In genomic region chr9:20869246-20869645, GRCm38 (mm10) we compare ENCODE assay signal across 8 mouse cellular contexts. TPM values are rescaled to one million over a fixed set of nuclear protein-coding genes. Genes with fewer than 3 reads are reported as not detected.
DNase-seq lines count a peak whose midpoint lies in the region; ATAC-seq and TF ChIP-seq lines count a peak whose summit lies in the region.

No protein-coding gene starts in this region.

- no peaks in the 10 kb centered on the region for H3K36me3 ChIP-seq in hindbrain, embryonic 10.5 days
- no peaks in the 10 kb centered on the region for H3K36me3 ChIP-seq in hindbrain, embryonic 11.5 days (ENCODE audit: control insufficient read depth, insufficient read depth, low read length)
- no peaks in the 10 kb centered on the region for H3K36me3 ChIP-seq in forebrain, postnatal 0 days (ENCODE audit: insufficient read depth)
- 0 out of 2 replicates have a peak, but pooled peaks cover 7% of the 10 kb centered on the region for H3K36me3 ChIP-seq in liver, embryonic 15.5 days (replicated peaks)
- H3K36me3 ChIP-seq in stomach, postnatal 0 days (ENCODE audit: control insufficient read depth, insufficient read depth, low read length), result no peaks in the 10 kb centered on the region

- no peak overlapping the region for H3K27ac ChIP-seq in hindbrain, embryonic 10.5 days
- no peak overlapping the region for H3K27ac ChIP-seq in hindbrain, embryonic 11.5 days (ENCODE audit: low read depth, low read length)
- H3K27ac ChIP-seq in forebrain, postnatal 0 days (ENCODE audit: low read depth, low read length), result no peak overlapping the region
- no peak overlapping the region for H3K27ac ChIP-seq in liver, embryonic 15.5 days (replicated peaks)
- no peak overlapping the region; the same call in 1 of the 2 replicates for H3K27ac ChIP-seq in stomach, postnatal 0 days (replicated peaks)

- H3K9me3 ChIP-seq in hindbrain, embryonic 10.5 days, result no peaks in the 10 kb centered on the region
- H3K9me3 ChIP-seq in hindbrain, embryonic 11.5 days (ENCODE audit: control insufficient read depth, low read length), result no peaks in the 10 kb centered on the region
- no peaks in the 10 kb centered on the region for H3K9me3 ChIP-seq in forebrain, postnatal 0 days (ENCODE audit: low read length)
- no peaks in the 10 kb centered on the region for H3K9me3 ChIP-seq in liver, embryonic 15.5 days (replicated peaks)
- no peaks in the 10 kb centered on the region for H3K9me3 ChIP-seq in stomach, postnatal 0 days (ENCODE audit: control insufficient read depth, low read length)

- TF ChIP-seq EP300 in stomach, postnatal 0 days (optimal IDR thresholded peaks at IDR 0.05), result no peak

- H3K4me3 ChIP-seq in hindbrain, embryonic 10.5 days, result peak overlapping the region; percentile 45
- H3K4me3 ChIP-seq in hindbrain, embryonic 11.5 days (ENCODE audit: low read depth, low read length), result no peak overlapping the region
- H3K4me3 ChIP-seq in forebrain, postnatal 0 days (ENCODE audit: low read depth, low read length), result peak overlapping the region; percentile 46
- H3K4me3 ChIP-seq in liver, embryonic 15.5 days (replicated peaks), result peak overlapping the region; percentile 63
- peak overlapping the region; percentile 61 for H3K4me3 ChIP-seq in stomach, postnatal 0 days (ENCODE audit: low read depth, low read length)

- DNase-seq in hindbrain, embryonic 10.5 days (ENCODE audit: low spot score), result no peak
- DNase-seq in hindbrain, embryonic 11.5 days (ENCODE audit: low spot score), result no peak
- DNase-seq in R1 (ENCODE audit: low read depth, low spot score), result peak; percentile 29
- no peak for DNase-seq in forebrain, postnatal 0 days
- no peak for DNase-seq in stomach, postnatal 0 days (ENCODE audit: low spot score)
- no peak for DNase-seq in urinary bladder, adult 2 months (ENCODE audit: low spot score)
- no peak for DNase-seq in spleen, adult 12 weeks (ENCODE audit: low spot score)

- no peak overlapping the region for H3K4me2 ChIP-seq in hindbrain, embryonic 11.5 days (replicated peaks; ENCODE audit: low read depth, low read length)
- H3K4me2 ChIP-seq in forebrain, postnatal 0 days (ENCODE audit: low read depth), result peak overlapping the region; percentile 64
- H3K4me2 ChIP-seq in liver, embryonic 15.5 days, result peak overlapping the region; percentile 76
- H3K4me2 ChIP-seq in stomach, postnatal 0 days (replicated peaks; ENCODE audit: low read depth), result peak overlapping the region; percentile 76

- no peak for TF ChIP-seq CTCF in forebrain, postnatal 0 days (IDR thresholded peaks at IDR 0.05; ENCODE audit: low read depth)
- no peak for TF ChIP-seq CTCF in stomach, postnatal 0 days (IDR thresholded peaks at IDR 0.05; ENCODE audit: low read depth)

- peaks cover 8% of the 10 kb centered on the region for H3K4me1 ChIP-seq in hindbrain, embryonic 10.5 days (replicated peaks)
- no peaks in the 10 kb centered on the region for H3K4me1 ChIP-seq in hindbrain, embryonic 11.5 days (replicated peaks; ENCODE audit: control insufficient read depth, insufficient read depth, low read length)
- no peaks in the 10 kb centered on the region for H3K4me1 ChIP-seq in forebrain, postnatal 0 days (ENCODE audit: insufficient read depth)
- peaks cover 13% of the 10 kb centered on the region; the same call in 1 of the 2 replicates for H3K4me1 ChIP-seq in liver, embryonic 15.5 days (replicated peaks)
- H3K4me1 ChIP-seq in stomach, postnatal 0 days (replicated peaks; ENCODE audit: control insufficient read depth, insufficient read depth), result no peaks in the 10 kb centered on the region

- 8% methylated on average over 19 of the region's 19 CpGs for WGBS in hindbrain, embryonic 10.5 days
- 5% methylated on average over 19 of the region's 19 CpGs for WGBS in hindbrain, embryonic 11.5 days
- 7% methylated on average over 19 of the region's 19 CpGs for WGBS in forebrain, postnatal 0 days
- WGBS in liver, embryonic 15.5 days (ENCODE audit: insufficient replicate concordance), result 7% methylated on average over 19 of the region's 19 CpGs
- 4% methylated on average over 19 of the region's 19 CpGs for WGBS in stomach, postnatal 0 days

- no peak overlapping the region for H3K9ac ChIP-seq in hindbrain, embryonic 11.5 days (ENCODE audit: low read depth, low read length)
- peak overlapping the region; percentile 51; the same call in 1 of the 2 replicates for H3K9ac ChIP-seq in forebrain, postnatal 0 days
- H3K9ac ChIP-seq in liver, embryonic 15.5 days, result no peak overlapping the region; the same call in 1 of the 2 replicates
- peak overlapping the region; percentile 71 for H3K9ac ChIP-seq in stomach, postnatal 0 days (ENCODE audit: low read length)

- ATAC-seq in hindbrain, embryonic 11.5 days (ENCODE audit: low FRiP score), result no peak
- no peak for ATAC-seq in forebrain, postnatal 0 days
- ATAC-seq in liver, embryonic 15.5 days (ENCODE audit: insufficient read depth), result no peak
- no peak; the same call in 1 of the 2 replicates for ATAC-seq in stomach, postnatal 0 days (ENCODE audit: low FRiP score, low TSS enrichment)

- peaks cover 53% of the 10 kb centered on the region for H3K27me3 ChIP-seq in hindbrain, embryonic 10.5 days (ENCODE audit: insufficient read depth, poor library complexity, severe bottlenecking)
- H3K27me3 ChIP-seq in hindbrain, embryonic 11.5 days (ENCODE audit: control insufficient read depth, insufficient read depth, low read length), result peaks cover 30% of the 10 kb centered on the region
- H3K27me3 ChIP-seq in forebrain, postnatal 0 days (ENCODE audit: insufficient read depth, low read length), result peaks cover 34% of the 10 kb centered on the region
- H3K27me3 ChIP-seq in liver, embryonic 15.5 days, result peaks cover 37% of the 10 kb centered on the region
- no peaks in the 10 kb centered on the region for H3K27me3 ChIP-seq in stomach, postnatal 0 days (ENCODE audit: control insufficient read depth, insufficient read depth, low read length)

RNA-seq across cellular contexts. Expression of gene A230050P20Rik, which starts 0.8 kb away (rescaled TPM):
- polyA plus RNA-seq in hindbrain, embryonic 10.5 days (2016; fragmentation: Nextera tagmentation; extraction: Ambion mirVana), result 0.85 and 1.4 TPM in 2 replicates
- 0.59 and 0.97 TPM in 2 replicates for polyA plus RNA-seq in hindbrain, embryonic 11.5 days (2014; fragmentation: Nextera tagmentation; extraction: Ambion mirVana)
- 18.0 and 22.1 TPM in 2 replicates for total RNA-seq in forebrain, postnatal 0 days (2014; rRNA removed)
- polyA plus RNA-seq in forebrain, postnatal 0 days (2015; fragmentation: Nextera tagmentation; extraction: Ambion mirVana), result 5.0 and 19.6 TPM in 2 replicates
- 5.0 and 7.0 TPM in 2 replicates for polyA plus RNA-seq in liver, embryonic 15.5 days (2015; fragmentation: Nextera tagmentation; extraction: Ambion mirVana)
- polyA plus RNA-seq in stomach, postnatal 0 days (2015; fragmentation: Nextera tagmentation; extraction: Ambion mirVana), result 6.9 TPM in 2 replicates
- polyA plus RNA-seq in urinary bladder, adult 2 months (2012; rRNA removed), result 59.3 and 71.9 TPM in 2 replicates

RNA-seq across cellular contexts. Expression of gene Angptl6, which starts 10.3 kb away (rescaled TPM):
- polyA plus RNA-seq in hindbrain, embryonic 10.5 days (2016; fragmentation: Nextera tagmentation; extraction: Ambion mirVana), result 5.5 and 7.0 TPM in 2 replicates
- polyA plus RNA-seq in hindbrain, embryonic 11.5 days (2014; fragmentation: Nextera tagmentation; extraction: Ambion mirVana), result 4.3 and 4.9 TPM in 2 replicates
- total RNA-seq in forebrain, postnatal 0 days (2014; rRNA removed), result 8.6 and 13.8 TPM in 2 replicates
- 16.4 and 20.6 TPM in 2 replicates for polyA plus RNA-seq in forebrain, postnatal 0 days (2015; fragmentation: Nextera tagmentation; extraction: Ambion mirVana)
- polyA plus RNA-seq in liver, embryonic 15.5 days (2015; fragmentation: Nextera tagmentation; extraction: Ambion mirVana), result 9.1 and 10.6 TPM in 2 replicates
- polyA plus RNA-seq in stomach, postnatal 0 days (2015; fragmentation: Nextera tagmentation; extraction: Ambion mirVana), result 7.7 and 7.9 TPM in 2 replicates
- 6.8 and 7.0 TPM in 2 replicates for polyA plus RNA-seq in urinary bladder, adult 2 months (2012; rRNA removed)

RNA-seq across cellular contexts. Expression of gene Ppan, which starts 18.7 kb away (rescaled TPM):
- polyA plus RNA-seq in hindbrain, embryonic 10.5 days (2016; fragmentation: Nextera tagmentation; extraction: Ambion mirVana), result 80.1 and 87.3 TPM in 2 replicates
- 55.9 and 57.8 TPM in 2 replicates for polyA plus RNA-seq in hindbrain, embryonic 11.5 days (2014; fragmentation: Nextera tagmentation; extraction: Ambion mirVana)
- 55.5 and 72.4 TPM in 2 replicates for total RNA-seq in forebrain, postnatal 0 days (2014; rRNA removed)
- polyA plus RNA-seq in forebrain, postnatal 0 days (2015; fragmentation: Nextera tagmentation; extraction: Ambion mirVana), result 40.7 and 43.1 TPM in 2 replicates
- 55.0 and 61.3 TPM in 2 replicates for polyA plus RNA-seq in liver, embryonic 15.5 days (2015; fragmentation: Nextera tagmentation; extraction: Ambion mirVana)
- 32.4 and 37.3 TPM in 2 replicates for polyA plus RNA-seq in stomach, postnatal 0 days (2015; fragmentation: Nextera tagmentation; extraction: Ambion mirVana)
- 38.7 and 59.6 TPM in 2 replicates for polyA plus RNA-seq in urinary bladder, adult 2 months (2012; rRNA removed)

RNA-seq across cellular contexts. Expression of gene Eif3g, which starts 29.2 kb away (rescaled TPM):
- polyA plus RNA-seq in hindbrain, embryonic 10.5 days (2016; fragmentation: Nextera tagmentation; extraction: Ambion mirVana), result 406 and 412 TPM in 2 replicates
- polyA plus RNA-seq in hindbrain, embryonic 11.5 days (2014; fragmentation: Nextera tagmentation; extraction: Ambion mirVana), result 342 and 364 TPM in 2 replicates
- 129 and 137 TPM in 2 replicates for total RNA-seq in forebrain, postnatal 0 days (2014; rRNA removed)
- 232 and 242 TPM in 2 replicates for polyA plus RNA-seq in forebrain, postnatal 0 days (2015; fragmentation: Nextera tagmentation; extraction: Ambion mirVana)
- 178 and 180 TPM in 2 replicates for polyA plus RNA-seq in liver, embryonic 15.5 days (2015; fragmentation: Nextera tagmentation; extraction: Ambion mirVana)
- 215 and 221 TPM in 2 replicates for polyA plus RNA-seq in stomach, postnatal 0 days (2015; fragmentation: Nextera tagmentation; extraction: Ambion mirVana)
- polyA plus RNA-seq in urinary bladder, adult 2 months (2012; rRNA removed), result 136 and 141 TPM in 2 replicates

RNA-seq across cellular contexts. Expression of gene Rdh8, which starts 50.9 kb away (rescaled TPM):
- not detected in 2 replicates for polyA plus RNA-seq in hindbrain, embryonic 10.5 days (2016; fragmentation: Nextera tagmentation; extraction: Ambion mirVana)
- not detected in 2 replicates for polyA plus RNA-seq in hindbrain, embryonic 11.5 days (2014; fragmentation: Nextera tagmentation; extraction: Ambion mirVana)
- total RNA-seq in forebrain, postnatal 0 days (2014; rRNA removed), result not detected in 2 replicates
- polyA plus RNA-seq in forebrain, postnatal 0 days (2015; fragmentation: Nextera tagmentation; extraction: Ambion mirVana), result not detected in 2 replicates
- not detected in 2 replicates for polyA plus RNA-seq in liver, embryonic 15.5 days (2015; fragmentation: Nextera tagmentation; extraction: Ambion mirVana)
- not detected in 2 replicates for polyA plus RNA-seq in stomach, postnatal 0 days (2015; fragmentation: Nextera tagmentation; extraction: Ambion mirVana)
- not detected in 2 replicates for polyA plus RNA-seq in urinary bladder, adult 2 months (2012; rRNA removed)

Comparison
In these comparisons a context has a peak if more than half of its experiments do, and no peak if none do; other contexts are left out.
1. H3K9ac ChIP-seq: peak in forebrain, postnatal 0 days (single experiment) and stomach, postnatal 0 days (single experiment); none in hindbrain, embryonic 11.5 days (single experiment) and liver, embryonic 15.5 days (single experiment).